Comparison of ENCODE assay signal across 33 mouse cellular contexts in genomic region chr3:88570341-88570740, GRCm38 (mm10). TPM values are rescaled to one million over a fixed set of nuclear protein-coding genes. Genes with fewer than 3 reads are reported as not detected.
"Had no signal": no experiment of that assay in that cellular context is flagged by ENCODE, and none has a peak within 500 bp of the region (broad histone marks: within the 10 kb centered on the region; RNA-seq: fewer than 3 reads in every experiment).

No protein-coding gene starts in this region.

- H3K27ac ChIP-seq: gastrocnemius, adult 2 months; heart, embryonic 10.5 days; heart, embryonic 13.5 days; heart, embryonic 15.5 days; hindbrain, embryonic 13.5 days; intestine, embryonic 15.5 days; layer of hippocampus, adult 2 months; limb, embryonic 13.5 days; limb, embryonic 15.5 days; liver, embryonic 14.5 days had no signal

- H3K9ac ChIP-seq: heart, embryonic 13.5 days; heart, embryonic 15.5 days; hindbrain, embryonic 13.5 days; intestine, embryonic 15.5 days; limb, embryonic 13.5 days; limb, embryonic 15.5 days; liver, embryonic 12.5 days; liver, embryonic 14.5 days had no signal

- H3K4me1 ChIP-seq: heart, embryonic 10.5 days; hindbrain, embryonic 13.5 days; intestine, embryonic 15.5 days; limb, embryonic 13.5 days; limb, embryonic 15.5 days had no signal

- DNase-seq: gastrocnemius, postnatal 10 days; gastrocnemius, postnatal 25 days; heart, adult 18-20 months; heart, postnatal 14 days; heart, postnatal 36 days; kidney, adult 18-20 months; kidney, adult 8-10 months; kidney, postnatal 10 days; kidney, postnatal 25 days; kidney, postnatal 4 days; left cerebral cortex, postnatal 4 days had no signal

- H3K4me3 ChIP-seq: gastrocnemius, adult 2 months; heart, embryonic 10.5 days; heart, embryonic 13.5 days; heart, embryonic 15.5 days; hindbrain, embryonic 13.5 days; intestine, embryonic 15.5 days; layer of hippocampus, adult 2 months; limb, embryonic 13.5 days; limb, embryonic 15.5 days; liver, embryonic 12.5 days had no signal

- H3K9me3 ChIP-seq: heart, embryonic 10.5 days; heart, embryonic 13.5 days; heart, embryonic 15.5 days; hindbrain, embryonic 13.5 days; intestine, embryonic 15.5 days; limb, embryonic 13.5 days; limb, embryonic 15.5 days; liver, embryonic 12.5 days had no signal

- H3K4me2 ChIP-seq: heart, embryonic 13.5 days; heart, embryonic 15.5 days; hindbrain, embryonic 13.5 days; intestine, embryonic 15.5 days; limb, embryonic 13.5 days; limb, embryonic 15.5 days; liver, embryonic 12.5 days had no signal

- ATAC-seq: hindbrain, embryonic 16.5 days; inflammation-experienced regulatory T-cells, adult 6 months; intestine, embryonic 15.5 days; intestine, postnatal 0 days had no signal

- H3K27me3 ChIP-seq: heart, embryonic 13.5 days; heart, embryonic 15.5 days; hindbrain, embryonic 13.5 days; intestine, embryonic 15.5 days; limb, embryonic 13.5 days; limb, embryonic 15.5 days had no signal

RNA-seq across cellular contexts. Expression of gene Rab25, which starts 22.2 kb away (rescaled TPM):
- total RNA-seq: gastrocnemius, adult 2 months; gastrocnemius, postnatal 10 days; gastrocnemius, postnatal 25 days; heart, adult 8-10 months; heart, postnatal 36 days; hematopoietic stem cell, adult 5-6 weeks; layer of hippocampus, adult 2 months; layer of hippocampus, postnatal 10 days; layer of hippocampus, postnatal 25 days; left cerebral cortex, adult 8-10 months; left cerebral cortex, postnatal 10 days; left cerebral cortex, postnatal 25 days had no signal
- polyA plus RNA-seq: heart, postnatal 0 days; hindbrain, embryonic 13.5 days; hindbrain, embryonic 16.5 days; inflammation-experienced regulatory T-cells, adult 6 months had no signal
